Mouse (Mus musculus) liver, embryonic 11.5 days (tissue): Measurements from ENCODE around the gene Ror2. TPM values are rescaled to one million over a fixed set of nuclear protein-coding genes. Genes with fewer than 3 reads are reported as not detected.

ENCODE experiments used
- ATAC-seq: fragments of 200-750 bp; cut with Nextera tagmentation; replicated peaks from 2 replicates; pipeline ENCODE4 v1.8.0; 2017; ENCODE audit warnings: moderate number of reproducible peaks, mild to moderate bottlenecking, moderate TSS enrichment, moderate library complexity; ENCODE audit not compliant: low FRiP score
- DNase-seq: peaks from one replicate; pipeline ENCODE4 v3.0.0-alpha.2; 2017; ENCODE audit warnings: low spot score
- H3K27ac ChIP-seq: fragments of 300-500 bp; sonication (generic); 2 replicates; pipeline ENCODE4 v1.5.1; 2014; ENCODE audit warnings: mild to moderate bottlenecking, low read depth, low read length, control low read depth
- H3K27me3 ChIP-seq: fragments of 300-500 bp; sonication (generic); replicated peaks from 2 replicates; pipeline ENCODE4 v1.6.1; 2014; ENCODE audit warnings: low read length, mixed read lengths; ENCODE audit not compliant: control insufficient read depth, insufficient read depth
- H3K36me3 ChIP-seq: fragments of 300-500 bp; sonication (generic); 2 replicates; pipeline ENCODE4 v1.6.1; 2014; ENCODE audit warnings: mild to moderate bottlenecking, low read length, moderate library complexity, mixed read lengths; ENCODE audit not compliant: control insufficient read depth, insufficient read depth
- H3K4me1 ChIP-seq: fragments of 300-500 bp; sonication (generic); replicated peaks from 2 replicates; pipeline ENCODE4 v1.6.1; 2014; ENCODE audit warnings: low read length, mixed read lengths; ENCODE audit not compliant: control insufficient read depth, insufficient read depth
- H3K4me2 ChIP-seq: fragments of 300-500 bp; sonication (generic); 2 replicates; pipeline ENCODE4 v1.6.1; 2014; ENCODE audit warnings: mild to moderate bottlenecking, control low read depth, moderate library complexity
- H3K4me3 ChIP-seq: fragments of 300-500 bp; sonication (generic); 2 replicates; pipeline ENCODE4 v1.5.1; 2014; ENCODE audit warnings: low read depth, low read length, control low read depth
- H3K9ac ChIP-seq: fragments of 300-500 bp; sonication (generic); 2 replicates; pipeline ENCODE4 v1.6.1; 2014; ENCODE audit warnings: low read depth, low read length, control low read depth
- H3K9me3 ChIP-seq: fragments of 300-500 bp; sonication (generic); 2 replicates; pipeline ENCODE4 v1.6.1; 2016; ENCODE audit warnings: low read length, inconsistent platforms, mixed read lengths; ENCODE audit not compliant: control insufficient read depth
- WGBS: fragments of 180-500 bp; shearing (Covaris S2); extraction: QIAGEN DNeasy Blood & Tissue Kit; methylation state at CpG from one replicate; pipeline ENCODE4 v1.1.7; 2014; 5-methylcytosine and 5-hydroxymethylcytosine counted together
- polyA plus RNA-seq: library from polyadenylated mRNA; unstranded; fragments of >200 nt; fragmentation: Nextera tagmentation; extraction: Ambion mirVana; gene quantifications from 2 replicates; pipeline ENCODE4 v1.2.1, GENCODE M21; 2014

Gene Ror2
- polyA plus RNA-seq, 1 experiment from 2014 or later: 4.3 TPM

GRCm38 (mm10) chr13:53233826-53234786, 51.8 kb downstream of the Ror2 start:
- Histone ChIP-seq H3K27ac (no peak overlapping the region), H3K36me3 (no peaks in the 10 kb centered on the region), H3K4me2 (no peak overlapping the region), H3K9me3 (no peaks in the 10 kb centered on the region), H3K27me3 (0 out of 2 replicates have a peak, but pooled peaks cover 9% of the 10 kb centered on the region), H3K4me1 (peaks cover 10% of the 10 kb centered on the region), H3K4me3 (no peak overlapping the region), H3K9ac (no peak overlapping the region)
- ATAC-seq (no peak), DNase-seq (no peak)
- WGBS: 44% methylated on average over 15 of the region's 15 CpGs

- no peak overlapping the region for H3K4me3 ChIP-seq
- H3K4me1 ChIP-seq: peaks cover 10% of the 10 kb centered on the region
- H3K27ac ChIP-seq: no peak overlapping the region
- whole genome bisulfite sequencing: 25% methylated on average over 9 of the region's 9 CpGs
- ATAC-seq (no peak), DNase-seq (no peak)
- H3K27me3 ChIP-seq: 0 out of 2 replicates have a peak, but pooled peaks cover 9% of the 10 kb centered on the region
- no peak overlapping the region for H3K9ac ChIP-seq
- no peaks in the 10 kb centered on the region for H3K9me3 ChIP-seq
- H3K36me3 ChIP-seq: no peaks in the 10 kb centered on the region
- no peak overlapping the region for H3K4me2 ChIP-seq
Observed at GRCm38 (mm10) chr13:53233381-53233780, 52.5 kb downstream of the Ror2 start.

DNA sequence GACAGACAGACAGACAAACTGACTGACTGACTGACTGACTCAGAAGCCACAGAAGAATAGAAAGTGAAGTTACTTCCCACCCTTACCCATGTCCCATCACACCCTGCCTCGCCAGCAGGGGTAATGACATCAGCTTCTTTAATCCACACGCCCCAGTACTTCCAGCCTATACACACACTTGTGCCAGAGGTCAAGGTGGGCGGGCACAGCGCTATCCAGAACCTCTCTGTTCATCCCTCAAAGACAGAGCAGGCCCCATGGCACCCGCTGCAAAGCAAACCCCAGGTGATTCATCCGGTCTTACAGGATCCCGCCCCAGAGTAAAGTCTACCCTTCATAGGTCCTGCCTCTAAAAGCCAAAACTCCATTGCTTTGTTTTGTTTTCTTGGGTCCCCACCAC, 53.5 kb downstream of the Ror2 start:
- peaks cover 10% of the 10 kb centered on the region for H3K4me1 ChIP-seq
- no peaks in the 10 kb centered on the region for H3K9me3 ChIP-seq
- ATAC-seq (no peak), DNase-seq (no peak)
- H3K36me3 ChIP-seq: no peaks in the 10 kb centered on the region
- no peak overlapping the region for H3K4me3 ChIP-seq
- no peak overlapping the region for H3K27ac ChIP-seq
- H3K27me3 ChIP-seq: 0 out of 2 replicates have a peak, but pooled peaks cover 9% of the 10 kb centered on the region
- 48% methylated on average over 7 of the region's 7 CpGs for WGBS
- H3K9ac ChIP-seq: no peak overlapping the region
- H3K4me2 ChIP-seq: no peak overlapping the region

GRCm38 (mm10) chr13:53230446-53231161, 55.3 kb downstream of the Ror2 start:
- 83% methylated on average over 18 of the region's 18 CpGs for WGBS
- H3K36me3 ChIP-seq: no peaks in the 10 kb centered on the region
- ATAC-seq: no peak
- H3K9ac ChIP-seq: no peak overlapping the region
- H3K27ac ChIP-seq: no peak overlapping the region
- no peak for DNase-seq
- no peak overlapping the region for H3K4me3 ChIP-seq
- 0 out of 2 replicates have a peak, but pooled peaks cover 5% of the 10 kb centered on the region for H3K27me3 ChIP-seq
- no peak overlapping the region for H3K4me2 ChIP-seq
- peaks cover 3% of the 10 kb centered on the region; the same call in 1 of the 2 replicates for H3K4me1 ChIP-seq
- no peaks in the 10 kb centered on the region for H3K9me3 ChIP-seq

- DNase-seq (no peak), ATAC-seq (no peak)
- Histone ChIP-seq H3K4me3 (no peak overlapping the region), H3K9me3 (peaks cover 3% of the 10 kb centered on the region; the same call in 1 of the 2 replicates), H3K27me3 (no peaks in the 10 kb centered on the region), H3K9ac (no peak overlapping the region), H3K36me3 (no peaks in the 10 kb centered on the region), H3K4me2 (no peak overlapping the region), H3K4me1 (no peaks in the 10 kb centered on the region), H3K27ac (no peak overlapping the region)
- 42% methylated on average over 5 of the region's 6 CpGs for WGBS
Observed at GRCm38 (mm10) chr13:53227019-53227418, 58.9 kb downstream of the Ror2 start.

- no peaks in the 10 kb centered on the region for H3K4me1 ChIP-seq
- H3K9ac ChIP-seq: no peak overlapping the region
- DNase-seq (no peak), ATAC-seq (no peak)
- H3K9me3 ChIP-seq: peaks cover 3% of the 10 kb centered on the region; the same call in 1 of the 2 replicates
- no peak overlapping the region for H3K4me3 ChIP-seq
- H3K36me3 ChIP-seq: no peaks in the 10 kb centered on the region
- WGBS: 61% methylated on average over 7 of the region's 7 CpGs
- H3K4me2 ChIP-seq: no peak overlapping the region
- H3K27me3 ChIP-seq: no peaks in the 10 kb centered on the region
- H3K27ac ChIP-seq: no peak overlapping the region
Observed at GRCm38 (mm10) chr13:53226461-53226860, 59.5 kb downstream of the Ror2 start.

DNA sequence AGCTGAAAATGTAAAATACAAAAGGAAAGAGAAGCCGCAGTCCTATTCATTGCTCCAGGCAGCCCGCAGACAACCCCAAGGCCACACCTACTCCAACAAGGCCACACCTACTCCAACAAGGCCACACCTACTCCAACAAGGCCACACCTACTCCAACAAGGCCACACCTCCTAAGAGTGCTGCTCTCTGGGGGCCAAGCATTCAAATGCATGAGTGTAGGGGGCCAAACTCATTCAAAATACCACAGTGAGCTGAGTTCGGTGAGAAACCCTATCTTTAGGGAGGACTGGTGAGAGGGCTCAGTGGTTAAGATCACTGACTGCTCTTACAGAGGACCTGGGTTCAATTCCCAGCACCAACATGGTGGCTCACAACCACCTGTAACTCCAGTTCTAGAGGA, 60.0 kb downstream of the Ror2 start:
- Histone ChIP-seq H3K36me3 (no peaks in the 10 kb centered on the region), H3K4me1 (no peaks in the 10 kb centered on the region), H3K27ac (no peak overlapping the region), H3K9ac (no peak overlapping the region), H3K4me3 (no peak overlapping the region), H3K9me3 (peaks cover 3% of the 10 kb centered on the region; the same call in 1 of the 2 replicates), H3K27me3 (no peaks in the 10 kb centered on the region), H3K4me2 (no peak overlapping the region)
- DNase-seq (no peak), ATAC-seq (no peak)
- 93% methylated on average over 3 of the region's 3 CpGs for WGBS

GRCm38 (mm10) chr13:53221176-53221575, 64.7 kb downstream of the Ror2 start:
- no peak overlapping the region for H3K4me3 ChIP-seq
- no peaks in the 10 kb centered on the region for H3K27me3 ChIP-seq
- H3K36me3 ChIP-seq: no peaks in the 10 kb centered on the region
- H3K4me2 ChIP-seq: no peak overlapping the region
- H3K9me3 ChIP-seq: peaks cover 3% of the 10 kb centered on the region; the same call in 1 of the 2 replicates
- no peaks in the 10 kb centered on the region for H3K4me1 ChIP-seq
- 84% methylated on average over 6 of the region's 6 CpGs for WGBS
- H3K9ac ChIP-seq: no peak overlapping the region
- H3K27ac ChIP-seq: no peak overlapping the region
- DNase-seq (no peak), ATAC-seq (no peak)
